Mouse (Mus musculus) erythroblast, embryonic 14.5 days (primary cell): ENCODE measurements around the gene Uba1.

Experiments
- GATA1 ChIP-seq: IDR thresholded peaks from 2 replicates; pipeline ENCODE4 v1.6.1; 2012; ENCODE audit warnings: low read length, inconsistent platforms, mixed read lengths
- TAL1 ChIP-seq: IDR thresholded peaks from 3 replicates; pipeline ENCODE4 v1.6.1; 2012; ENCODE audit warnings: low read length, inconsistent platforms, mixed read lengths

DNA sequence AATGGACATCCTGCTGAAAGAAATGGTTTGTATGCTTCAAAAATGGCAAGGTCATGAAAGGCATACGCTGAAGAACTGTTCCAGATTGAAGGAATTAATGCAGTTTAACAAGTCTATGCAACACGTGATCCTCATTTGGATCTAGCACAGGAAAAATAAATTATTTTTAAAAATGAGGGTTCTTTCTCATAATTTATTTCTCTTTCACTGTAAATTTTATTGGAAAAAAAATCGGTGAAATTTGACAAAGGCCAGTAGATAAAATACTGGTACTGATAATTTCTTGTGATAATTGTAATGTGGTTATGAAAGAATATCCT lies 46.9 kb downstream of the Uba1 start:
- TF ChIP-seq GATA1, result no peak
- TF ChIP-seq TAL1, result no peak
